Mouse (Mus musculus): ENCODE results near the gene Casp14. TPM values are rescaled to one million over a fixed set of nuclear protein-coding genes. Genes with fewer than 3 reads are reported as not detected.

Casp14 gene
- polyA plus RNA-seq, 1 experiment from 2014 or later: not detected

DNA sequence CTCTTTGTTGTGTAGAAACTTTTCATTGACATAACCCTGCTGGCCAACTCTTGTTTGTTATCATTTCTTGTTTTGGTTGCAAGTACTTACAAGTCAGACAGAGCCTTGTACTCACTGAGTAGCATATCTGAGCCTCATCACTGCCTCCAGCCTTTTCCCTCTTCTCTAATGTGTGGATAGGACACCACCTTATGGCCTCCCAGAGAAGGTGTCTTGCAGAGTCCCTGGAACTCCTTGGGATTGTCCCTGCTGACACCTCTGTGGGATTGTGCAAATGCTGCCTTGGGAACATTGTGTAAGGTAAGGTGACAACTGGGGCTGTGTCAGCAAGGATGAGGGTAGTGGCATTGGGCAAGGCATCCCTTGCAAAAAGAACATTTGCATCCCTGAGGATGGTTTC lies 25.6 kb upstream of the Casp14 start:
- ATAC-seq (replicated peaks; ENCODE audit: extremely low read depth, insufficient read depth, low FRiP score): no peak
- H3K36me3 ChIP-seq (ENCODE audit: control insufficient read depth, insufficient read depth): no peaks in the 10 kb centered on the region
- H3K4me2 ChIP-seq (ENCODE audit: low read depth, low read length): no peak overlapping the region
- H3K27ac ChIP-seq (ENCODE audit: low read length): no peak overlapping the region
- H3K4me3 ChIP-seq (ENCODE audit: low read length): no peak overlapping the region
- H3K9ac ChIP-seq (ENCODE audit: low read length): no peak overlapping the region
- H3K27me3 ChIP-seq (ENCODE audit: control insufficient read depth, insufficient read depth, low read length): peaks cover 7% of the 10 kb centered on the region
- peaks cover 3% of the 10 kb centered on the region; the same call in 1 of the 2 replicates for H3K4me1 ChIP-seq (ENCODE audit: control insufficient read depth, insufficient read depth, low read length)
- no peaks in the 10 kb centered on the region for H3K9me3 ChIP-seq (replicated peaks; ENCODE audit: control insufficient read depth, low read length)

DNA sequence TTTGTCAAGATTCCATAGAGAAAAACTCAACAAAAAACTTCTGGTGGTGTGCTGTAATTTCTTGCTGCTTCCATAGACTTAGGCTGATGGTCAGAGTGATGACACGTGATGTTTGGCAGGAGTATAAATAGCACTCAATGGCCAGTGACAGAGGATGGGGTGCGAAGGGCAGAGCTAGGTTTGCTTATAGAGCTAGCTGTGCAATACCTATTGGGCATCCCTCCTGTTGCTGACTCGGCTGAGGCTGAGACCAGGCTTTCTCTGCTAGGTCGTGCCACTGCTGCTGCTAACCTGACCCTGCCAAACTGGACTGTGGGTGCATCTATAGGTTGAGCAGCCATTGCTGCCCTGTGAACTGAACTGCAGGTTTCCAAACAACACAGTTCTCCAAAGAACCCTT lies 21.7 kb upstream of the Casp14 start:
- H3K36me3 ChIP-seq (ENCODE audit: control insufficient read depth, insufficient read depth): no peaks in the 10 kb centered on the region
- H3K27ac ChIP-seq (ENCODE audit: low read length): no peak overlapping the region
- 49% methylated on average over 4 of the region's 4 CpGs for WGBS
- ATAC-seq (replicated peaks; ENCODE audit: extremely low read depth, insufficient read depth, low FRiP score): no peak
- H3K9ac ChIP-seq (ENCODE audit: low read length): no peak overlapping the region
- H3K4me3 ChIP-seq (ENCODE audit: low read length): no peak overlapping the region
- H3K4me1 ChIP-seq (ENCODE audit: control insufficient read depth, insufficient read depth, low read length): no peaks in the 10 kb centered on the region
- no peaks in the 10 kb centered on the region for H3K27me3 ChIP-seq (ENCODE audit: control insufficient read depth, insufficient read depth, low read length)
- no peaks in the 10 kb centered on the region for H3K9me3 ChIP-seq (replicated peaks; ENCODE audit: control insufficient read depth, low read length)
- no peak overlapping the region for H3K4me2 ChIP-seq (ENCODE audit: low read depth, low read length)

DNA sequence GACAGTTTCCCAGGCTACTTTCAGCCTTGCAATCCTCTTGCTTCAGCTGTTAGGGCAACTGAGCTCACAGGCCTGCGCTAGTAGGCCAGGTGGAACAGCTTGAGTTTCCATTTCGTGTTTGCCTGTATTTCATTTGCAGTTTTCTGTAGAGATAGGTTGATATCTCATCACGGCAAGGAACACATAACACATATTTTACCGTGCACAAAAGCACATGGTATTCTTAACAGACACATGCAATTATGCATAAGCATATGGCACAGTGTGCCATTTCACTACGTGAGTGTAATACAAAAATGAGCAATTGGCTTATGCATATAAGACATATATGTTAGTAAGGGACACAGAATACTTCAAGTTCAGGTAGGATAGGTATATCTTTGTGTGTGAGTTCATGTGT lies 9.8 kb upstream of the Casp14 start:
- WGBS: 79% methylated on average over 5 of the region's 5 CpGs
- Histone ChIP-seq H3K9me3 (replicated peaks; ENCODE audit: control insufficient read depth, low read length) (no peaks in the 10 kb centered on the region), H3K27ac (ENCODE audit: low read length) (no peak overlapping the region), H3K9ac (ENCODE audit: low read length) (no peak overlapping the region), H3K4me2 (ENCODE audit: low read depth, low read length) (no peak overlapping the region), H3K4me1 (ENCODE audit: control insufficient read depth, insufficient read depth, low read length) (no peaks in the 10 kb centered on the region), H3K36me3 (ENCODE audit: control insufficient read depth, insufficient read depth) (no peaks in the 10 kb centered on the region), H3K27me3 (ENCODE audit: control insufficient read depth, insufficient read depth, low read length) (no peaks in the 10 kb centered on the region), H3K4me3 (ENCODE audit: low read length) (no peak overlapping the region)
- no peak for ATAC-seq (replicated peaks; ENCODE audit: extremely low read depth, insufficient read depth, low FRiP score)

DNA sequence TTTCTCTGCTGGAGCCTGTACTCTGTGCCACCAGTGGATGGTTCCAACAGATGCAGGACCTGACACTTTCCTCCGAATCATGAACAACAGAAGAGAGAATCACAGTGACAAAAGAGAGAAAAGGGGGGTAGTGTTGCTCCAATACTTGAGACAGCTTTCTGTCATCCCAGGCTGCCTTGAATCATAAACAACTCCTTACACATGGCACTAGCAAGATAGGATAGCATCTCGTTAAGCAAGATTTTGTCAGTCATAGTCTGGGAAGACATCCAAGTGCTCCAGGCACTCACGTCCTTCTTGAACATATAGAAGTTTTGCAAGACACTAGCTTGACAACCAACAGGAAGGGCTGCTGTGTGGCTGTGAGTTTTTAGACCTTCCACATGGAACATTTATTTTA lies 8.9 kb upstream of the Casp14 start:
- no peak overlapping the region for H3K4me3 ChIP-seq (ENCODE audit: low read length)
- H3K9me3 ChIP-seq (replicated peaks; ENCODE audit: control insufficient read depth, low read length): no peaks in the 10 kb centered on the region
- no peaks in the 10 kb centered on the region for H3K27me3 ChIP-seq (ENCODE audit: control insufficient read depth, insufficient read depth, low read length)
- H3K4me2 ChIP-seq (ENCODE audit: low read depth, low read length): no peak overlapping the region
- no peaks in the 10 kb centered on the region for H3K36me3 ChIP-seq (ENCODE audit: control insufficient read depth, insufficient read depth)
- WGBS: 44% methylated on average over 3 of the region's 3 CpGs
- no peak overlapping the region for H3K9ac ChIP-seq (ENCODE audit: low read length)
- ATAC-seq (replicated peaks; ENCODE audit: extremely low read depth, insufficient read depth, low FRiP score): no peak
- no peak overlapping the region for H3K27ac ChIP-seq (ENCODE audit: low read length)
- H3K4me1 ChIP-seq (ENCODE audit: control insufficient read depth, insufficient read depth, low read length): no peaks in the 10 kb centered on the region

DNA sequence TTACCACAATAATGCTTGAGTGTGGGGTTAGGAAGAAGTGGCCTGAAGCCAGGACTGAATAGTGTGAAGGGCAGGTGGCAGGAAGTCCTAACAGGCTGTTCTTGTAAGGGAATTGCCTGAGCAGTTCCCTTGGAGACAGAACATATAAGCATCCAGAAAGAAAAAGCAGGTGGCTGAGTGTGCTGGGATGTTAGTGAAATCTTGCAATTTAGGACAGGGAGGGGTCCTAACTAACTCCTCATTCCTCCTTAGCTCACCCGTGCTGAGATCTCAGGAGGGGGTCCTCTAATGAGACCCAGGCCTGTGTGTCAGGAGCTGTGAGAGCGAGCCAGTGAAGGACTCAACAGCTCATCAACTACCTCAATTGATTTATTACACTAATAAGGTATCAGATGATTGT lies 5.3 kb upstream of the Casp14 start:
- WGBS: 33% methylated on average over 2 of the region's 2 CpGs
- H3K27ac ChIP-seq (ENCODE audit: low read length): no peak overlapping the region
- no peak overlapping the region for H3K9ac ChIP-seq (ENCODE audit: low read length)
- no peaks in the 10 kb centered on the region for H3K27me3 ChIP-seq (ENCODE audit: control insufficient read depth, insufficient read depth, low read length)
- H3K4me3 ChIP-seq (ENCODE audit: low read length): no peak overlapping the region
- no peaks in the 10 kb centered on the region for H3K36me3 ChIP-seq (ENCODE audit: control insufficient read depth, insufficient read depth)
- H3K4me2 ChIP-seq (ENCODE audit: low read depth, low read length): no peak overlapping the region
- ATAC-seq (replicated peaks; ENCODE audit: extremely low read depth, insufficient read depth, low FRiP score): no peak
- no peaks in the 10 kb centered on the region for H3K4me1 ChIP-seq (ENCODE audit: control insufficient read depth, insufficient read depth, low read length)
- H3K9me3 ChIP-seq (replicated peaks; ENCODE audit: control insufficient read depth, low read length): no peaks in the 10 kb centered on the region

DNA sequence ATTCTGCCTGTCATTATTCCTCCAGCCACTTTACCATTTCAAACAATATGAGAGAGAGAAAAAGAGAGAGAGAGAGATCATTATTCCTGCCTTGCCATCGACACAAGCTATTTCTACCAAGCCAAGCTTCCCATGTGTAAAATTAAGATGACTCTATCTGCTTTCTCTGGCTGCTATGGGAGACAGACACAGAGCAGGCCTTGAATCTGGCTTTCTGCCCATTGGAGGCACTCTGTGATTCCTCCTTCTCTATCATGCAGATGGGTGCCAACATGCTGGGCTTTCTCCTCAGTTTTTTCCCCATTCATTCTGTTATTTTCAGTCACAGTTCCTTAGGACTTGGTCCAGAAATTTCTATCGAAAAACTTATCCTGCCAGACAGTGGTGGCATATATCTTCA lies 4.6 kb upstream of the Casp14 start:
- Histone ChIP-seq H3K27ac (ENCODE audit: low read length) (no peak overlapping the region), H3K9me3 (replicated peaks; ENCODE audit: control insufficient read depth, low read length) (no peaks in the 10 kb centered on the region), H3K27me3 (ENCODE audit: control insufficient read depth, insufficient read depth, low read length) (no peaks in the 10 kb centered on the region), H3K4me2 (ENCODE audit: low read depth, low read length) (no peak overlapping the region), H3K9ac (ENCODE audit: low read length) (no peak overlapping the region), H3K4me3 (ENCODE audit: low read length) (no peak overlapping the region), H3K36me3 (ENCODE audit: control insufficient read depth, insufficient read depth) (no peaks in the 10 kb centered on the region), H3K4me1 (ENCODE audit: control insufficient read depth, insufficient read depth, low read length) (no peaks in the 10 kb centered on the region)
- ATAC-seq (replicated peaks; ENCODE audit: extremely low read depth, insufficient read depth, low FRiP score): no peak
- WGBS: 61% methylated on average over 2 of the region's 2 CpGs

DNA sequence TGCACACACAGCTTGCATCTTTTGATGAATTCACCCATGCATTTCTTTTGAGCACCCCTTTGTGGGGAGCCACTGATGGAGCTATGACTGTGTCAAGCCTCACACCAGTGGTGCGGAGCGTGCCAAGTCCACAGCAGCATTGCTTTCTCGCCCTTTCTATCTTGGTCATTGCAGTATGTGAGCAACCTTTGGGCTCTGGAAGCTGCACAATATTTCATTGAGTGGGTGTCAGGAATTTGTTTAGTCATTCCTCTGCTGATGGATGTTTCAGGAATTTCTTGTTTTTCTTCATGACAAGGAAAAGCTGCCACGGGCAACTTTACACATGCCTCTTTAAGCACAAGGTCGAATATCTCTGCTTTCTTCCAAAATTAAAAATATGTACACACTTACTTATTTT lies 3.9 kb upstream of the Casp14 start:
- H3K9me3 ChIP-seq (replicated peaks; ENCODE audit: control insufficient read depth, low read length): no peaks in the 10 kb centered on the region
- H3K4me3 ChIP-seq (ENCODE audit: low read length): no peak overlapping the region
- WGBS: 66% methylated on average over 5 of the region's 5 CpGs
- H3K27me3 ChIP-seq (ENCODE audit: control insufficient read depth, insufficient read depth, low read length): no peaks in the 10 kb centered on the region
- H3K9ac ChIP-seq (ENCODE audit: low read length): no peak overlapping the region
- no peak overlapping the region for H3K4me2 ChIP-seq (ENCODE audit: low read depth, low read length)
- H3K36me3 ChIP-seq (ENCODE audit: control insufficient read depth, insufficient read depth): no peaks in the 10 kb centered on the region
- no peak overlapping the region for H3K27ac ChIP-seq (ENCODE audit: low read length)
- ATAC-seq (replicated peaks; ENCODE audit: extremely low read depth, insufficient read depth, low FRiP score): no peak
- no peaks in the 10 kb centered on the region for H3K4me1 ChIP-seq (ENCODE audit: control insufficient read depth, insufficient read depth, low read length)

DNA sequence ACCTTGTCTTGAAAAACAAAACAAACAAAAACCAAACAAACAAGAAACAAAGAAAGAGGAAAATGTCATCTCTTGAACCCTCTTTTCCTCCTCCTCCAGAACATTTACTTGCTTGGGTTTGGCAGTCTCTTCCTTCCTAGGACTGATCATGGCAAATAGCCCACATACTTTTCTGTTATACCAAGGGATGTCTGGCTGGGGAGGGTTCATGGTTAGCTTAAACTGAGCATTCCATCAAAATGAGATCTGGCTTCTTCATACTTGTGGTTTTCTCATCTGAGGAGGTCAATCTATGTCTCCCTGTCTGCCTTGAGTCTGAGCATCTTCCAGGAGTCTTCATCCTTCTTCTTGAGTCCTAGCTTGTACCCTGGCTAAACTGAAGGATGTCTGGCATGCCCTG lies 1.9 kb downstream of the Casp14 start:
- H3K4me3 ChIP-seq (ENCODE audit: low read length): no peak overlapping the region
- H3K4me1 ChIP-seq (ENCODE audit: control insufficient read depth, insufficient read depth, low read length): no peaks in the 10 kb centered on the region
- ATAC-seq (replicated peaks; ENCODE audit: extremely low read depth, insufficient read depth, low FRiP score): no peak
- no peak overlapping the region for H3K9ac ChIP-seq (ENCODE audit: low read length)
- H3K4me2 ChIP-seq (ENCODE audit: low read depth, low read length): no peak overlapping the region
- no peaks in the 10 kb centered on the region for H3K9me3 ChIP-seq (replicated peaks; ENCODE audit: control insufficient read depth, low read length)
- no peaks in the 10 kb centered on the region for H3K36me3 ChIP-seq (ENCODE audit: control insufficient read depth, insufficient read depth)
- no peaks in the 10 kb centered on the region for H3K27me3 ChIP-seq (ENCODE audit: control insufficient read depth, insufficient read depth, low read length)
- H3K27ac ChIP-seq (ENCODE audit: low read length): no peak overlapping the region

DNA sequence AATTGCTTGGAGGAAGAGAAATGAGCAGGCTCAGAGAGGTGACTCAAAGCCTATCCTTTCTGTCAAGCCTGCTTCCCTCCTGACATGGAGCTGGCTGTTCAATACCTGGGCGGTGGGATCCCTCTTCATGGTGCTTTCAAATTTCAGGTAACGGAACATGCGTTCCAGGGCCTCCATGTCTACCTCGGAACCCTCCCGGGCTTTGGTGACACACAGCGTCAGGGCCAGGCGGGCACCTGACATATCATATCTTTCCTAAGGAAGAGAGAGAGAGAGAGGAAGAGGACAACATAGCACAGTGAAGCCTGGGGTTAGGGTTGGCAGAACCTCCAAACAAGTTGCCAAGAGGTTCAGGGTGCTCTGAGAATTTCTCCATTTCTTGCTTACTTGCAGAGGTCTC lies 2.9 kb downstream of the Casp14 start:
- no peak for ATAC-seq (replicated peaks; ENCODE audit: extremely low read depth, insufficient read depth, low FRiP score)
- Histone ChIP-seq H3K4me2 (ENCODE audit: low read depth, low read length) (no peak overlapping the region), H3K27ac (ENCODE audit: low read length) (no peak overlapping the region), H3K9me3 (replicated peaks; ENCODE audit: control insufficient read depth, low read length) (no peaks in the 10 kb centered on the region), H3K4me1 (ENCODE audit: control insufficient read depth, insufficient read depth, low read length) (no peaks in the 10 kb centered on the region), H3K36me3 (ENCODE audit: control insufficient read depth, insufficient read depth) (no peaks in the 10 kb centered on the region), H3K4me3 (ENCODE audit: low read length) (no peak overlapping the region), H3K27me3 (ENCODE audit: control insufficient read depth, insufficient read depth, low read length) (no peaks in the 10 kb centered on the region), H3K9ac (ENCODE audit: low read length) (no peak overlapping the region)
- WGBS: 86% methylated on average over 7 of the region's 7 CpGs

DNA sequence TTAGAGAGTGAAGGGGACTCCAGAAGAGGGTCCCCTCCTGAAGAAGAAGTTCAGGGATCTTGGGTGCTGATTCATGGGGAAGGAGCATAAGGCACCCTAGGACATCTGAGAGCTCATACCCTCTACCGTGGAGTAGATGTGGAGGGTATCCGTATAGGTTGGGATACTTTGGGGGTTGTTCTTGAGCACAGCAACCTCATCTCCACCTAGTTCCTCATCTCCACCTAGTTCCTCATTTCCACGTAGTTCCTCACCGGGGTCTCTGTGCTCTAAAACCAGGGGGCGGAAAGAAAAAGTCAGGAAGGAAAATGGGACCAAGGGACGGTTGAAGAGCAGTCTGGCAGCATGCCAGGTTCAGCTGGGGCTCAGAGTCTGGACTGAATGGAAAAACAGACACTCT lies 4.0 kb downstream of the Casp14 start:
- H3K27ac ChIP-seq (ENCODE audit: low read length): no peak overlapping the region
- no peaks in the 10 kb centered on the region for H3K36me3 ChIP-seq (ENCODE audit: control insufficient read depth, insufficient read depth)
- H3K27me3 ChIP-seq (ENCODE audit: control insufficient read depth, insufficient read depth, low read length): no peaks in the 10 kb centered on the region
- no peak overlapping the region for H3K4me2 ChIP-seq (ENCODE audit: low read depth, low read length)
- H3K9ac ChIP-seq (ENCODE audit: low read length): no peak overlapping the region
- H3K9me3 ChIP-seq (replicated peaks; ENCODE audit: control insufficient read depth, low read length): no peaks in the 10 kb centered on the region
- no peak for ATAC-seq (replicated peaks; ENCODE audit: extremely low read depth, insufficient read depth, low FRiP score)
- 67% methylated on average over 6 of the region's 6 CpGs for WGBS
- H3K4me3 ChIP-seq (ENCODE audit: low read length): no peak overlapping the region
- H3K4me1 ChIP-seq (ENCODE audit: control insufficient read depth, insufficient read depth, low read length): no peaks in the 10 kb centered on the region
